Mouse (Mus musculus): ENCODE data around the gene Nr1d1. TPM values are rescaled to one million over a fixed set of nuclear protein-coding genes. Genes with fewer than 3 reads are reported as not detected.

The Nr1d1 gene
- polyA plus RNA-seq, 1 experiment from 2014 or later = 2.7 TPM

GRCm38 (mm10) chr11:98763502-98763861, 11.7 kb downstream of the Nr1d1 start:
- H3K27ac ChIP-seq (ENCODE audit: low read depth, low read length) = peak overlapping the region; percentile 48; the same call in 1 of the 2 replicates
- H3K9me3 ChIP-seq (ENCODE audit: control insufficient read depth, low read length) = no peaks in the 10 kb centered on the region
- WGBS = 89% methylated on average over 8 of the region's 8 CpGs
- no peak overlapping the region for H3K9ac ChIP-seq (ENCODE audit: low read depth, low read length)
- H3K27me3 ChIP-seq (replicated peaks; ENCODE audit: control insufficient read depth, insufficient read depth, low read length) = no peaks in the 10 kb centered on the region
- H3K4me3 ChIP-seq (ENCODE audit: low read depth, low read length) = no peak overlapping the region
- DNase-seq (ENCODE audit: low spot score) (no peak), ATAC-seq (replicated peaks; ENCODE audit: low FRiP score) (no peak)
- H3K4me1 ChIP-seq (replicated peaks; ENCODE audit: control insufficient read depth, insufficient read depth, low read length) = peaks cover 46% of the 10 kb centered on the region
- no peak overlapping the region for H3K4me2 ChIP-seq
- H3K36me3 ChIP-seq (ENCODE audit: control insufficient read depth, insufficient read depth, low read length) = peaks cover 25% of the 10 kb centered on the region

- H3K4me3 ChIP-seq (ENCODE audit: low read depth, low read length) = no peak overlapping the region
- H3K27me3 ChIP-seq (replicated peaks; ENCODE audit: control insufficient read depth, insufficient read depth, low read length) = no peaks in the 10 kb centered on the region
- ATAC-seq (replicated peaks; ENCODE audit: low FRiP score) (no peak), DNase-seq (ENCODE audit: low spot score) (no peak)
- WGBS = 66% methylated on average over 17 of the region's 17 CpGs
- H3K4me2 ChIP-seq = no peak overlapping the region
- no peak overlapping the region for H3K9ac ChIP-seq (ENCODE audit: low read depth, low read length)
- peaks cover 28% of the 10 kb centered on the region for H3K36me3 ChIP-seq (ENCODE audit: control insufficient read depth, insufficient read depth, low read length)
- H3K9me3 ChIP-seq (ENCODE audit: control insufficient read depth, low read length) = no peaks in the 10 kb centered on the region
- peak overlapping the region; percentile 35; the same call in 1 of the 2 replicates for H3K27ac ChIP-seq (ENCODE audit: low read depth, low read length)
- H3K4me1 ChIP-seq (replicated peaks; ENCODE audit: control insufficient read depth, insufficient read depth, low read length) = peaks cover 41% of the 10 kb centered on the region
These were observed 12.2 kb downstream of the Nr1d1 start for GRCm38 (mm10) chr11:98762756-98763501.

GRCm38 (mm10) chr11:98761939-98762338, 13.2 kb downstream of the Nr1d1 start:
- Histone ChIP-seq H3K9ac (ENCODE audit: low read depth, low read length) (no peak overlapping the region), H3K4me2 (no peak overlapping the region), H3K4me3 (ENCODE audit: low read depth, low read length) (no peak overlapping the region), H3K9me3 (ENCODE audit: control insufficient read depth, low read length) (no peaks in the 10 kb centered on the region), H3K36me3 (ENCODE audit: control insufficient read depth, insufficient read depth, low read length) (peaks cover 36% of the 10 kb centered on the region), H3K27me3 (replicated peaks; ENCODE audit: control insufficient read depth, insufficient read depth, low read length) (no peaks in the 10 kb centered on the region), H3K4me1 (replicated peaks; ENCODE audit: control insufficient read depth, insufficient read depth, low read length) (peaks cover 35% of the 10 kb centered on the region), H3K27ac (ENCODE audit: low read depth, low read length) (no peak overlapping the region)
- 92% methylated on average over 4 of the region's 4 CpGs for WGBS
- ATAC-seq (replicated peaks; ENCODE audit: low FRiP score) = no peak
- DNase-seq (ENCODE audit: low spot score) = no peak

GRCm38 (mm10) chr11:98756711-98757110, 18.4 kb downstream of the Nr1d1 start:
- Histone ChIP-seq H3K9ac (ENCODE audit: low read depth, low read length) (no peak overlapping the region), H3K27me3 (replicated peaks; ENCODE audit: control insufficient read depth, insufficient read depth, low read length) (no peaks in the 10 kb centered on the region), H3K9me3 (ENCODE audit: control insufficient read depth, low read length) (no peaks in the 10 kb centered on the region), H3K4me1 (replicated peaks; ENCODE audit: control insufficient read depth, insufficient read depth, low read length) (peaks cover 52% of the 10 kb centered on the region), H3K27ac (ENCODE audit: low read depth, low read length) (no peak overlapping the region), H3K4me2 (peak overlapping the region; percentile 48), H3K4me3 (ENCODE audit: low read depth, low read length) (no peak overlapping the region), H3K36me3 (ENCODE audit: control insufficient read depth, insufficient read depth, low read length) (peaks cover 26% of the 10 kb centered on the region)
- WGBS = 60% methylated on average over 12 of the region's 12 CpGs
- ATAC-seq (replicated peaks; ENCODE audit: low FRiP score) (peak; percentile 65), DNase-seq (ENCODE audit: low spot score) (no peak)

GRCm38 (mm10) chr11:98755726-98756380, 19.3 kb downstream of the Nr1d1 start:
- H3K27me3 ChIP-seq (replicated peaks; ENCODE audit: control insufficient read depth, insufficient read depth, low read length) = no peaks in the 10 kb centered on the region
- H3K4me2 ChIP-seq = peak overlapping the region; percentile 48
- H3K36me3 ChIP-seq (ENCODE audit: control insufficient read depth, insufficient read depth, low read length) = peaks cover 22% of the 10 kb centered on the region
- peaks cover 61% of the 10 kb centered on the region for H3K4me1 ChIP-seq (replicated peaks; ENCODE audit: control insufficient read depth, insufficient read depth, low read length)
- peak overlapping the region; percentile 83 for H3K27ac ChIP-seq (ENCODE audit: low read depth, low read length)
- DNase-seq (ENCODE audit: low spot score) (no peak), ATAC-seq (replicated peaks; ENCODE audit: low FRiP score) (peak; percentile 50; the same call in 1 of the 2 replicates)
- H3K4me3 ChIP-seq (ENCODE audit: low read depth, low read length) = no peak overlapping the region
- peak overlapping the region; percentile 11 for H3K9ac ChIP-seq (ENCODE audit: low read depth, low read length)
- no peaks in the 10 kb centered on the region for H3K9me3 ChIP-seq (ENCODE audit: control insufficient read depth, low read length)
- WGBS = 68% methylated on average over 6 of the region's 6 CpGs

- ATAC-seq (replicated peaks; ENCODE audit: low FRiP score) (peak; percentile 37), DNase-seq (ENCODE audit: low spot score) (peak; percentile 80)
- peaks cover 16% of the 10 kb centered on the region; the same call in 1 of the 2 replicates for H3K36me3 ChIP-seq (ENCODE audit: control insufficient read depth, insufficient read depth, low read length)
- H3K9ac ChIP-seq (ENCODE audit: low read depth, low read length) = peak overlapping the region; percentile 60
- peaks cover 73% of the 10 kb centered on the region for H3K4me1 ChIP-seq (replicated peaks; ENCODE audit: control insufficient read depth, insufficient read depth, low read length)
- H3K27ac ChIP-seq (ENCODE audit: low read depth, low read length) = peak overlapping the region; percentile 83
- H3K4me2 ChIP-seq = peak overlapping the region; percentile 49
- no peaks in the 10 kb centered on the region for H3K9me3 ChIP-seq (ENCODE audit: control insufficient read depth, low read length)
- no peak overlapping the region for H3K4me3 ChIP-seq (ENCODE audit: low read depth, low read length)
- no peaks in the 10 kb centered on the region for H3K27me3 ChIP-seq (replicated peaks; ENCODE audit: control insufficient read depth, insufficient read depth, low read length)
- WGBS = 19% methylated on average over 7 of the region's 7 CpGs
These were observed 20.4 kb downstream of the Nr1d1 start for GRCm38 (mm10) chr11:98754621-98755181.

- 0 out of 2 replicates have a peak overlapping the region, but pooled peaks have one; percentile 6 for H3K4me3 ChIP-seq (ENCODE audit: low read depth, low read length)
- WGBS = 45% methylated on average over 9 of the region's 9 CpGs
These were observed 20.9 kb downstream of the Nr1d1 start for GRCm38 (mm10) chr11:98754151-98754620.

GRCm38 (mm10) chr11:98753264-98753663, 21.9 kb downstream of the Nr1d1 start:
- ATAC-seq (replicated peaks; ENCODE audit: low FRiP score) = no peak
- Histone ChIP-seq H3K9me3 (ENCODE audit: control insufficient read depth, low read length) (no peaks in the 10 kb centered on the region), H3K27ac (ENCODE audit: low read depth, low read length) (peak overlapping the region; percentile 83), H3K27me3 (replicated peaks; ENCODE audit: control insufficient read depth, insufficient read depth, low read length) (no peaks in the 10 kb centered on the region), H3K9ac (ENCODE audit: low read depth, low read length) (no peak overlapping the region), H3K4me1 (replicated peaks; ENCODE audit: control insufficient read depth, insufficient read depth, low read length) (peaks cover 87% of the 10 kb centered on the region), H3K4me3 (ENCODE audit: low read depth, low read length) (no peak overlapping the region), H3K4me2 (0 out of 2 replicates have a peak overlapping the region, but pooled peaks have one; percentile 3), H3K36me3 (ENCODE audit: control insufficient read depth, insufficient read depth, low read length) (peaks cover 13% of the 10 kb centered on the region; the same call in 1 of the 2 replicates)
- 90% methylated on average over 5 of the region's 5 CpGs for WGBS
- DNase-seq (ENCODE audit: low spot score) = no peak

More at GRCm38 (mm10) chr11:98754151-98754620, 20.9 kb downstream of the Nr1d1 start:
- H3K27me3 ChIP-seq (replicated peaks; ENCODE audit: control insufficient read depth, insufficient read depth, low read length) = no peaks in the 10 kb centered on the region
- DNase-seq (ENCODE audit: low spot score) (no peak), ATAC-seq (replicated peaks; ENCODE audit: low FRiP score) (no peak)
- H3K4me2 ChIP-seq = peak overlapping the region; percentile 49
- peak overlapping the region; percentile 83 for H3K27ac ChIP-seq (ENCODE audit: low read depth, low read length)
- peak overlapping the region; percentile 60 for H3K9ac ChIP-seq (ENCODE audit: low read depth, low read length)
- peaks cover 16% of the 10 kb centered on the region; the same call in 1 of the 2 replicates for H3K36me3 ChIP-seq (ENCODE audit: control insufficient read depth, insufficient read depth, low read length)
- H3K9me3 ChIP-seq (ENCODE audit: control insufficient read depth, low read length) = no peaks in the 10 kb centered on the region
- H3K4me1 ChIP-seq (replicated peaks; ENCODE audit: control insufficient read depth, insufficient read depth, low read length) = peaks cover 78% of the 10 kb centered on the region

Measured in liver, embryonic 11.5 days (tissue).